Mouse (Mus musculus) ES-E14 (cell line): ENCODE measurements around the gene Ccdc57. TPM values are rescaled to one million over a fixed set of nuclear protein-coding genes. Genes with fewer than 3 reads are reported as not detected.
A peak's percentile ranks its signal among the peaks of the same experiment; 100 is the strongest.

Experiments
- DNase-seq: peaks from one replicate; pipeline ENCODE4 v3.0.0-alpha.2; 2013; ENCODE audit warnings: low read depth, low spot score
- H3K27ac ChIP-seq: 2 replicates; pipeline ENCODE4 v1.5.1; 2012; ENCODE audit warnings: low read depth, mild to moderate bottlenecking, low read length, moderate library complexity, mixed read lengths; ENCODE audit not compliant: poor library complexity, insufficient read depth, severe bottlenecking
- H3K36me3 ChIP-seq: 2 replicates; pipeline ENCODE4 v1.6.1; 2012; ENCODE audit warnings: mild to moderate bottlenecking, low read length, moderate library complexity, mixed read lengths; ENCODE audit not compliant: control insufficient read depth, poor library complexity, insufficient read depth, severe bottlenecking
- H3K4me1 ChIP-seq, 2 experiments: fragments of 150-350 bp in 1 of 2; sonication (generic) in 1 of 2; 2 replicates each; pipeline ENCODE4 v1.6.1; 2012; ENCODE audit warnings: low read length in 2 of 2, mild to moderate bottlenecking in 1 of 2, mixed read lengths in 1 of 2; ENCODE audit not compliant: control insufficient read depth in 2 of 2, insufficient read depth in 2 of 2, poor library complexity in 1 of 2
- H3K4me3 ChIP-seq, 2 experiments: fragments of 150-350 bp in 1 of 2; sonication (generic) in 1 of 2; 2 replicates each; pipeline ENCODE4 v1.5.1; 2012; ENCODE audit warnings: low read length in 2 of 2, low read depth in 1 of 2, mild to moderate bottlenecking in 1 of 2, mixed read lengths in 1 of 2; ENCODE audit not compliant: insufficient read depth in 1 of 2, poor library complexity in 1 of 2, severe bottlenecking in 1 of 2
- H3K9ac ChIP-seq: 2 replicates; pipeline ENCODE4 v1.6.1; 2012; ENCODE audit warnings: low read depth, mild to moderate bottlenecking, low read length, mixed read lengths; ENCODE audit not compliant: poor library complexity, insufficient read depth, severe bottlenecking
- H3K9me3 ChIP-seq: fragments of 150-350 bp; sonication (generic); 2 replicates; pipeline ENCODE4 v1.6.1; 2012; ENCODE audit warnings: low read depth, mild to moderate bottlenecking, low read length; ENCODE audit not compliant: control insufficient read depth, insufficient read depth
- CHD2 ChIP-seq: IDR thresholded peaks from 2 replicates; pipeline ENCODE4 v1.6.1; 2014; ENCODE audit warnings: mild to moderate bottlenecking, low read depth, low read length, inconsistent platforms
- HCFC1 ChIP-seq: IDR thresholded peaks from 2 replicates; pipeline ENCODE4 v1.6.1; 2012; ENCODE audit warnings: low read length, inconsistent platforms, borderline replicate concordance; ENCODE audit not compliant: insufficient read depth
- MAFK ChIP-seq: IDR thresholded peaks from 2 replicates; pipeline ENCODE4 v1.6.1; 2014; ENCODE audit warnings: mild to moderate bottlenecking, low read depth, low read length, inconsistent platforms; ENCODE audit not compliant: insufficient read depth
- ZC3H11A ChIP-seq: IDR thresholded peaks from 2 replicates; pipeline ENCODE4 v1.6.1; 2012; ENCODE audit warnings: low read depth, mild to moderate bottlenecking, inconsistent platforms, low read length, borderline replicate concordance
- ZNF384 ChIP-seq: IDR thresholded peaks from 2 replicates; pipeline ENCODE4 v1.6.1; 2012; ENCODE audit warnings: low read depth, low read length, inconsistent platforms
- in situ Hi-C, 2 experiments: fragments of 600-800 bp; cut with MboI; formaldehyde crosslinking; loops; one replicate each; pipeline ENCODE4 v1.15.1; 2025; ENCODE audit warnings: low sequenced_read_pairs in 2 of 2, inconsistent platforms in 1 of 2; ENCODE audit not compliant: unreplicated experiment in 2 of 2
- total RNA-seq: library from RNA; depleted of rRNA; stranded (reverse); fragments of 300-350 nt; gene quantifications from 2 replicates; pipeline ENCODE4 v1.2.3, GENCODE M21; 2012

Ccdc57 gene
- total RNA-seq, 1 experiment = 1.8 TPM

DNA sequence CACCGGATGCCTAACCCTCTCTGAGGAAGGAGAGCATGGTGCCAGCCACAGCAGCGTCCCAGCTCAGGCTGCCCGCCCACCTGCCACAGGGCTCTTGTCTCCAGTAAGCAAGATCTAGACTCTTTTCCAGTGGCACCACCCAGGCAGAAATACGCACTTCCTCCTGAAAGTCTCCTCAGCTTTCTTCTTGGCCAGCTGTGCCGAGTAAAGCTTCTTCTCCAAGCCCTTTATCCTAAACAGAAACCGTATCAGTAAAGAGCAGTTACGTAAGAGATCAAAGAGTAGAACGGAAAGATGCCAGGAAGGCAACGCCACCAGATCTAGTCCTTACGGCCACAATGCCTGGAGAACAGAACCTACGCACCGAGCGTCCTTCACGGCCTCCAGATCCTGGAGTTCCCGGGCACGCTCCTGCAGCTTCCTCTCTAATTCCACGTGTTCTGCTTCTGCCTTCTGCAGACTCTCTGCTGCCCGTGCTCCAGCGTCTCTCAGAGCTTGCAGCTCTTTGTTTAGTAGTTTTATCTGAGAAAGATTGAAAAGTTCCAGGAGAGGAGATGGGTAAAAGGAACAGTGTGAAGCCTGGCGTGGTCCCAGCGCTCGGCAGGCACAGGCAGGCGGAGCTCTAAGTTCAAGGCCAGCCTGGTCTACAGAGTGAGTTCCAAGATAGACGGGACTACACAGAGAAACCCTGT, 29.4 kb downstream of the Ccdc57 start:
- DNase-seq = no peak
- in situ Hi-C loops = no loop called here
- no peaks in the 10 kb centered on the region for H3K9me3 ChIP-seq
- H3K4me1 ChIP-seq = peaks cover 0 to 5% of the 10 kb centered on the region in 2 experiments; a peak in 1 of 4 replicates
- H3K27ac ChIP-seq = no peak overlapping the region
- TF ChIP-seq ZC3H11A (no peak), CHD2 (no peak), ZNF384 (no peak), MAFK (no peak), HCFC1 (no peak)
- no peak overlapping the region for H3K4me3 ChIP-seq
- H3K36me3 ChIP-seq = no peaks in the 10 kb centered on the region
- H3K9ac ChIP-seq = no peak overlapping the region

DNA sequence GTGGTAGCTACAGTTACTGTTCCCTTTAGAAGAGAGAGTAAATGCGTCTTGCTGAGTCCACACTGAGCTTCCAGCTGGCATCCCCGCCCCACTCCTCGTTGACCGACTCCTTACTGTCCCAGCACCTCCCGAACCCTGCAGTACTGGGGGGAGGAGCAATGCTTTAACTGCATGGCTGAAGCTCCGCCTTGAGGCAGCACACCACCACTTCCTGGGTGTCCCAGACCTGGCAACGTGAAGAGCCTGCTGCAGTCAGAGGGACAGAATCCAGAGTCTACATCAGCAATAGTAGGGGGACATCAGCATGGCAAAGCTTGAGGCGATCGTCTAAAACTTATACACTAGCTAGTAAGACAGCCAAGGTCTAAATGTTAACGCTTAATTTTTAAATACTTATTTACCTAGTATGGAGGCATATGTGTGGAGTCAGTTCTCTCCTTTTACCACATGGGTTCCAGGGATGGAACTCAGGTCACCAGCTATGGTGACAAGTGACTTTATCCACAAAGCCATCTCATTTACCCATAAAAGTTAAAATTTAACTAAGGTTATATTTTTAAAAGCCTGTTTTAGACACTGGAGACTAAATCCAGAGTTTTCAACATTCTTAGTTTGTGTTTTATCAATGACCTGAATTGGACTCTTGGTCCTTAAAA, 30.1 kb downstream of the Ccdc57 start:
- in situ Hi-C loops = no loop called here
- Histone ChIP-seq H3K4me3 (no peak overlapping the region), H3K36me3 (no peaks in the 10 kb centered on the region), H3K9ac (peak overlapping the region; percentile 12; the same call in 1 of the 2 replicates), H3K27ac (no peak overlapping the region), H3K4me1 (peaks cover 0 to 5% of the 10 kb centered on the region in 2 experiments; a peak in 1 of 4 replicates), H3K9me3 (no peaks in the 10 kb centered on the region)
- no peak for TF ChIP-seq MAFK
- no peak for TF ChIP-seq HCFC1
- TF ChIP-seq ZNF384 = no peak
- no peak for TF ChIP-seq CHD2
- TF ChIP-seq ZC3H11A = no peak
- no peak for DNase-seq

DNA sequence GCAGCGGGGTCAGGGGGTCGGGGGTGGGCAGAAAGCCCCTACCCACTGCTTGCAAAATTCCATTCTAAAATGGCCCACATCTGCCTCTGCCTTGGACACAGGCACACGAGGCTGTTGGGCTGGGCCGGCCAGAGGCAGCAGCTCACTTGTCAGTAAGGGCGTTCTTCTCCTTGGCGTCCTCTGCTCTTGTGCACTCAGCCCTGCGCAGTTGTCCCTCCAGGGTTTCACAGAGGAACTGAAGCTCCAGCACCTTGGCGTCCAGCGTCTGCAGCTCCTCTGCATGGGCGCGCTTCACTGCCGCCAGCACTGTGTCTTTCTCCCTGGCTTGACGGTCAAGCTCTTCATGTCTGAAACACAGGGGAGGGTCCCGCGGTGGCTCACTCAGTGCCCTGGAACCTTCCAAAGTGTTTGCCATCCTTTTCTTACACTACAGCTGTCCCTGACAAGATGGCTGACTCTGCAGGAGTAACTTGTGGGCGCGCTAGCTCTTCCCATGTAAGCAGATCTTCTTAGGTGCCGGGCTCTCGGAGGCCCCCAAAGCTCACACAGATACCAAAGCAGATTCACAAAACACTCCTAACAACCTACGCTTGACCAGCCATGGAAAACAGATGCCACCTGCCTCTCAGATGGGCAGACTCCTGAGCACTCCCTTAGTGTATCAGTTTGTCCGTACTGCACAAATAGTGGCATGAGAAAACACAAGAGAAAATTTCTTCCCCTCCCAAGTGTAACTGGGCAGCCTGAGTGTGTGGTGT, 30.8 kb downstream of the Ccdc57 start:
- Histone ChIP-seq H3K4me3 (peak overlapping the region; percentile 51 to 52), H3K9me3 (no peaks in the 10 kb centered on the region), H3K9ac (peak overlapping the region; percentile 23; the same call in 1 of the 2 replicates), H3K4me1 (peaks cover 0 to 5% of the 10 kb centered on the region in 2 experiments; a peak in 1 of 4 replicates), H3K36me3 (no peaks in the 10 kb centered on the region), H3K27ac (no peak overlapping the region)
- in situ Hi-C loops = no loop called here
- TF ChIP-seq MAFK = no peak
- no peak for TF ChIP-seq HCFC1
- TF ChIP-seq ZNF384 = no peak
- no peak for TF ChIP-seq CHD2
- TF ChIP-seq ZC3H11A = no peak
- DNase-seq = no peak

DNA sequence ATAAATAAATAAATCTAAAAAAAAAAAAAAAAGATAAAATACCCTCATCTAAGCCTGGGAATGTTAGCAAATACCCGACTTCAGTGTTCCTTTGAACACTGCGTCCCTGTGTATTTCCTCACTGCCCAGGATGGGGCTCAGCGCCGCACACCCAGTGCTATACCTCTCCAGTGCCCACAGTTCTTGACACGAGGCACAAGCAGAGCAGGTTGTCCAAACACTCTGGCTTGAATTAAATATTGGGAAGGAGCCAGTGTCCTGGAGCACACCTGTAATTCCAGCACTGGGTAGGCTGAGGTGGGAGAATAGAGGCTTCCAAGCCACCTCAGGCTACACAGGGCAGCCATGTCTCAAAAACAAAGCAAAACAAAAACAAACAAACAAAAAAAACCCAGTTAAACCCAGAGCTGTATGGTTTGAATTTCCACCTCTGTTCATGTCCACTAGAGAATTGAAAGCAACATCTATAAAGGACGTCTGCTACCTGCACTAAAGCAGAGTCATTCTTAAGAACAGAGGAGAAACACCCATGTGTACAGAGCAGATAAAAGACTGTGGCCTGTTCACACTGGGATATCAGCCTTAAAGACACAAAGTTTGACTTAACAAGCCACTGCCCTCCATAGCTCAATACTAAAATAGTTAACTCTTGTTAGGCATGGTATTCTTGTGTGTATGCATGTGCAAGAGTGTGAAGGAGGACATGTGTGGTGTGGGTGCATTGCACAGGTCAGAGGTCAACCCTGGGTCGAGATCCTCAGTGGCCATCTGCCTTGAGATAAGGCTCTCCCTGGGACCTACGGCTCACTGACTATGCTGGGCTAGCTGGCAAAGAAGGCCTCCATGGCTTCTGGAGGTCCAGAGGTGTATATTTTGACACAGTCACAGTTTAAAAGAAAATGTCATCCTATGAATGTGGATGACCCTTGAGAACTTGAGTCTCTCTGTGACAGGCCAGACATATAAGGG, 32.1 kb downstream of the Ccdc57 start:
- Histone ChIP-seq H3K9me3 (no peaks in the 10 kb centered on the region), H3K27ac (no peak overlapping the region), H3K9ac (no peak overlapping the region), H3K4me3 (no peak overlapping the region), H3K4me1 (peaks cover 0 to 5% of the 10 kb centered on the region in 2 experiments; a peak in 1 of 4 replicates), H3K36me3 (no peaks in the 10 kb centered on the region)
- DNase-seq = no peak
- TF ChIP-seq MAFK (no peak), CHD2 (no peak), HCFC1 (no peak), ZC3H11A (no peak), ZNF384 (no peak)
- in situ Hi-C loops = no loop called here
